Mouse (Mus musculus) olfactory bulb, adult 2 months (tissue): ENCODE results near the gene Rnf220.

Experiments used
- CTCF ChIP-seq: fragments of 200-500 bp; IDR thresholded peaks from 2 replicates; pipeline ENCODE4 v1.5.1; 2012; ENCODE audit warnings: low read depth, mild to moderate bottlenecking, low read length, moderate library complexity; ENCODE audit not compliant: insufficient read depth
- POLR2A ChIP-seq: fragments of 200-500 bp; IDR thresholded peaks from 2 replicates; pipeline ENCODE4 v1.6.1; 2012; ENCODE audit warnings: mild to moderate bottlenecking, low read depth, low read length, moderate library complexity; ENCODE audit not compliant: insufficient read depth

DNA sequence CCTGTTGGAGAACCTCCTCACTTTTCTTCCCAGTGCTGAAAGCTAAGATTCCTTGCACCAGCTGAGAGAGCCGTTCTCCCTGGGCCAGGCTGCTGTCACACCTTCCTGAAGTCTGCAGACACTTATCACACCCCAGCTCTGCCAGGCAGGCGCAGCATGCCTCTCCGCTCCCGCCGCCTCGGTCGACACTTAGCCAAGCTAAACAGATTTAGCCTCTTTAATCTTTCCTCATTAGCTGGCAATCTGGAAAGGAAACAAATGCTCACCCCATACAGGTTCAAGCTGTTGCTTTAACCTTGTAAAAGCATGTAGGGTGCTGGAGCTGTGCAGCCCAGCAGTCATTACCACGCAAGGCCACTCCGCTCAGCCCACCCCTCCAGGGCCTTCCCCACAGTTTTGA, 90.9 kb downstream of the Rnf220 start:
- no peak for TF ChIP-seq POLR2A
- TF ChIP-seq CTCF, result no peak
